In the genomic region with DNA sequence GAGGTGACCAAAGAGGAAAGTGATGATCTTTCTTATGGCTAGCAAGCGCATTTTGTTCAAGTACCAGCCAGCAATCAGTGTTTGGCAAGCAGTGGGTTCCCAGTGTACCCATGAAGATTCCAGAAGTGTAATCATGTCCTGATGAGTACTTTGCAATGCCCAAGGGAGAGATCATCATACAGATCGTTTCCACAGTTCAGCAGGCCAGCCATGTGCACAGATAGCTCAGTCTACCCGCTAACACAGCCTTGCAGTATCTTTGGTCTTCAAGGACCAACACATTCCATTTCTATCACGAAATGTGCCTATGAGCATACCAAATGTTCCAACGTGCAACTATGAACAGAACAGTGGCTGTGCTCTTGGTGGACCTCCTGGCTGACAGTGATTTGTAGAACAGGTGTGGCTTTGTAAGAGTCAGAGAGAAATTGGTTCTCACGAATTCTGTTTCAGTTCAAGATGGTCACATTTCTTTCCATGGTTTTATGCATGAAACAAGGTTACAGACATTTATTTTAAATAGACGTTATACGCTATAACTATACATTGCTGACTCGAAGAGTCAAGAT, we compare ENCODE assay signal across 20 mouse cellular contexts.
"Had no signal": no experiment of that assay in that cellular context is flagged by ENCODE, and none has a peak within 500 bp of the region (broad histone marks: within the 10 kb centered on the region; RNA-seq: fewer than 3 reads in every experiment).

No protein-coding gene starts in this region.

- DNase-seq: kidney, postnatal 10 days; kidney, postnatal 36 days; layer of hippocampus, postnatal 36 days; liver; lung, adult 18-20 months; lung, postnatal 10 days; lung, postnatal 36 days; thymus, adult 2 months; thymus, postnatal 14 days had no signal

- H3K27ac ChIP-seq: kidney, embryonic 15.5 days; left cerebral cortex, adult 2 months; limb, embryonic 12.5 days; liver, embryonic 12.5 days; liver, embryonic 15.5 days; lung, embryonic 15.5 days; midbrain, embryonic 10.5 days; midbrain, embryonic 13.5 days; stomach, postnatal 0 days had no signal

- H3K27me3 ChIP-seq: kidney, embryonic 15.5 days; limb, embryonic 12.5 days; liver, embryonic 12.5 days; liver, embryonic 15.5 days; lung, embryonic 15.5 days; megakaryocyte, embryonic 14.5 days; midbrain, embryonic 13.5 days had no signal

- H3K9me3 ChIP-seq: kidney, embryonic 15.5 days; limb, embryonic 12.5 days; liver, embryonic 12.5 days; liver, embryonic 15.5 days; lung, embryonic 15.5 days; midbrain, embryonic 10.5 days; midbrain, embryonic 13.5 days had no signal

- H3K4me1 ChIP-seq: kidney, embryonic 15.5 days; limb, embryonic 12.5 days; liver, embryonic 12.5 days; liver, embryonic 15.5 days; lung, embryonic 15.5 days; megakaryocyte, embryonic 14.5 days; midbrain, embryonic 13.5 days had no signal

- H3K9ac ChIP-seq: kidney, embryonic 15.5 days; limb, embryonic 12.5 days; liver, embryonic 12.5 days; liver, embryonic 15.5 days; lung, embryonic 15.5 days; midbrain, embryonic 13.5 days had no signal

- H3K4me3 ChIP-seq: kidney, embryonic 15.5 days; left cerebral cortex, adult 2 months; limb, embryonic 12.5 days; liver, embryonic 12.5 days; liver, embryonic 15.5 days; lung, embryonic 15.5 days; megakaryocyte, embryonic 14.5 days; midbrain, embryonic 10.5 days; midbrain, embryonic 13.5 days had no signal

- H3K36me3 ChIP-seq: kidney, embryonic 15.5 days; limb, embryonic 12.5 days; liver, embryonic 12.5 days; liver, embryonic 15.5 days; lung, embryonic 15.5 days; midbrain, embryonic 10.5 days; midbrain, embryonic 13.5 days had no signal

- ATAC-seq: liver, embryonic 12.5 days; midbrain, embryonic 13.5 days; midbrain, embryonic 16.5 days had no signal

- H3K4me2 ChIP-seq: kidney, embryonic 15.5 days; limb, embryonic 12.5 days; liver, embryonic 12.5 days; liver, embryonic 15.5 days; lung, embryonic 15.5 days; midbrain, embryonic 13.5 days had no signal
